Mouse (Mus musculus): ENCODE results near the gene Il3.

Gene Il3

DNA sequence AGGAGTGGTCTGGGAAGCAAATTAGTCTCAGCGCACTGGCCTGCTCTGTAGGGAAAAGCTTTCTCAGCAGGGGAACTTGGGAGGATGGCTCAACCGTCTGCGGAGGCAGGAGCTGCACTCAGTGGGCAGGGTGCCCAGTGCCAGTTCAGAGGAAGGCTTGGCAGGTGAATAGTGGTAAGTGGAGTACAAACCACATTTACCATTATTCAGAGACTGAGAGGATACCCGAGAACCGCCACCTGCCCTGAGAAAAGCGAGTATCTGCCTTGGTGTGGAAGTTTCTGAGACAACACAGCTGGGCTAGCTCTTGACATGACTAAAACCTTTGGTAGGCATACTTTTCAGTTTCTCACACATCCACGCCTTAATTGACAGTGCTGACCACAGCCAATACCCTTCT lies 49.7 kb downstream of the Il3 start:
- DNase-seq (ENCODE audit: low spot score): no peak

- DNase-seq (ENCODE audit: low spot score): no peak
Measured at GRCm38 (mm10) chr11:54216091-54216490, 51.0 kb downstream of the Il3 start.

Measured in retina, embryonic 14.5 days (tissue).